Mouse (Mus musculus) embryonic fibroblast, embryonic 13.5 days (primary cell): ENCODE measurements around the gene Tmcc1.

Source experiments
- CTCF ChIP-seq: IDR thresholded peaks from 2 replicates; pipeline ENCODE4 v1.5.1; 2011; ENCODE audit warnings: mild to moderate bottlenecking, control low read depth, low read length, moderate library complexity, borderline replicate concordance; ENCODE audit not compliant: insufficient read depth
- POLR2A ChIP-seq: IDR thresholded peaks from 2 replicates; pipeline ENCODE4 v1.6.1; 2011; ENCODE audit warnings: low read depth, mild to moderate bottlenecking, control low read depth, low read length, moderate library complexity

DNA sequence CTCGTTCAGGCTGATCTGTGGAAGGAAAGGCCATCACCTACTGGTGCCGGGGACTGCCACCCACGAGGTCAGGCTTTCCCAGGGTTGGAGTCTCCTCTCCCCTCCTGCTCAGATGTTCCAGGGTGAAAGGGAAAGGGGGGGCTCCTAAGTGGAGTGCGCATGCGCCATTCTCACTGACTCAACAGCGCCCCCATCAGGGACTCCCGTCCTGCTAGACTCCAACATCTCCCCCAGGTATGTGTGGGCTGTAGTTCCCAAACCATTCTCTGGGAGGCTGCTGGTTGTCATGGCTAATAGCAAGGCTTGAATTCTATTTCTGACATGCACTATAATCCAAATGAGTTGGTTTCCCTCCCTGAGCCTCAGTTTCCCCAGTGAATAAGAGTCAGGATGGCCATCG lies 214.7 kb downstream of the Tmcc1 start:
- TF ChIP-seq CTCF (no peak), POLR2A (no peak)
